Mouse (Mus musculus): ENCODE results near the gene Eci1.

DNA sequence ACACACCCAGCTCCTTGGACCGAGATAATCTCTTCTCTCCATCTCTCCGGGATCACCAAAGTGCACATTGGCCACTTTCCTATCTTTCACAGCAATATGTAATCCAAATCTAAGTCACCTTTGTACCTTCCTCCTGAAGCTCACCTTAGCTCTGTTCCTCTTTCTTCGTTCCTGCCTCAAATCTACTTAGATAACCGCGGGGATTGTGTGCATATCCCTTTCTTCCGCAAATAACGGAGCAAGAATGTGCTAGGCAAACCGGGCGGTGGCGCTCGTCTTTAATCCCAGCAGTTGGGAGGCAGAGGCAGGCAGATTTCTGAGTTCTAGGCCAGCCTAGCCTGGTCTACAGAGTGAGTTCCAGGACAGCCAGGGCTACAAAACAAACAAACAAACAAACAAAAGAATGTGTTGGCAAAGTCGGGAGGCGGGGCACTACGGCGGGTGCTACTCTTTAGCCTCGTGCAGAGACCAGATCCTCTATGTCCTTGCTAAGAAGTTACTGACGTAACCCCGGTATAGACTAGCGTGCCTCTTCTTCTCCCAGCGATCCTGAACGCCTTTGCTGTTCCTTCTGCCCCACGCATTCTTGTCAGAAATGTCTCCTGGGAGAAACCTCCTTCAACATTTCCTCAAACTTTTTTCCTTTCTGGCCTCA lies 12.8 kb upstream of the Eci1 start:
- TF ChIP-seq POLR2A (IDR thresholded peaks at IDR 0.05; ENCODE audit: low read depth, low read length) (no peak), CTCF (IDR thresholded peaks at IDR 0.05; ENCODE audit: borderline replicate concordance, insufficient read depth, low read length) (no peak)

Data from embryonic fibroblast, embryonic 13.5 days (primary cell).